Comparison of ENCODE assay signal across 8 mouse cellular contexts in genomic region chr2:33282877-33283276, GRCm38 (mm10).
DNase-seq lines count a peak whose midpoint lies in the region; ATAC-seq and TF ChIP-seq lines count a peak whose summit lies in the region.

No protein-coding gene starts in this region.

- WGBS in embryonic facial prominence, embryonic 15.5 days: 64% methylated on average over 4 of the region's 4 CpGs
- WGBS in embryonic facial prominence, embryonic 10.5 days: 79% methylated on average over 4 of the region's 4 CpGs
- WGBS in kidney, embryonic 15.5 days: 59% methylated on average over 4 of the region's 4 CpGs
- 56% methylated on average over 4 of the region's 4 CpGs for WGBS in stomach, embryonic 16.5 days

- no peak overlapping the region for H3K4me2 ChIP-seq in embryonic facial prominence, embryonic 15.5 days (replicated peaks)
- no peak overlapping the region for H3K4me2 ChIP-seq in kidney, embryonic 15.5 days
- H3K4me2 ChIP-seq in stomach, embryonic 16.5 days (ENCODE audit: low read depth, low read length): no peak overlapping the region

- H3K27ac ChIP-seq in embryonic facial prominence, embryonic 15.5 days (replicated peaks): no peak overlapping the region
- no peak overlapping the region; the same call in 1 of the 2 replicates for H3K27ac ChIP-seq in embryonic facial prominence, embryonic 10.5 days (replicated peaks)
- peak overlapping the region; percentile 73 for H3K27ac ChIP-seq in gastrocnemius, adult 2 months
- peak overlapping the region; percentile 29; the same call in 1 of the 2 replicates for H3K27ac ChIP-seq in kidney, embryonic 15.5 days
- H3K27ac ChIP-seq in stomach, embryonic 16.5 days (ENCODE audit: low read length): peak overlapping the region; percentile 11; the same call in 1 of the 2 replicates

- H3K9ac ChIP-seq in embryonic facial prominence, embryonic 15.5 days: no peak overlapping the region
- H3K9ac ChIP-seq in kidney, embryonic 15.5 days: no peak overlapping the region
- no peak overlapping the region for H3K9ac ChIP-seq in stomach, embryonic 16.5 days (ENCODE audit: low read length)

- no peaks in the 10 kb centered on the region for H3K27me3 ChIP-seq in embryonic facial prominence, embryonic 15.5 days
- H3K27me3 ChIP-seq in embryonic facial prominence, embryonic 10.5 days (replicated peaks; ENCODE audit: low read depth, poor library complexity, severe bottlenecking): no peaks in the 10 kb centered on the region
- H3K27me3 ChIP-seq in kidney, embryonic 15.5 days: no peaks in the 10 kb centered on the region
- no peaks in the 10 kb centered on the region for H3K27me3 ChIP-seq in stomach, embryonic 16.5 days (ENCODE audit: control insufficient read depth, insufficient read depth, low read length)

- H3K36me3 ChIP-seq in embryonic facial prominence, embryonic 15.5 days: no peaks in the 10 kb centered on the region
- H3K36me3 ChIP-seq in embryonic facial prominence, embryonic 10.5 days (replicated peaks): no peaks in the 10 kb centered on the region
- 0 out of 2 replicates have a peak, but pooled peaks cover 2% of the 10 kb centered on the region for H3K36me3 ChIP-seq in kidney, embryonic 15.5 days
- H3K36me3 ChIP-seq in stomach, embryonic 16.5 days (ENCODE audit: control insufficient read depth, insufficient read depth, low read length): no peaks in the 10 kb centered on the region

- no peak overlapping the region for H3K4me3 ChIP-seq in embryonic facial prominence, embryonic 15.5 days (replicated peaks)
- no peak overlapping the region for H3K4me3 ChIP-seq in embryonic facial prominence, embryonic 10.5 days
- H3K4me3 ChIP-seq in gastrocnemius, adult 2 months: peak overlapping the region; percentile 35; the same call in 1 of the 2 replicates
- H3K4me3 ChIP-seq in kidney, embryonic 15.5 days (replicated peaks): no peak overlapping the region
- no peak overlapping the region for H3K4me3 ChIP-seq in stomach, embryonic 16.5 days (replicated peaks; ENCODE audit: low read length)

- TF ChIP-seq CTCF in gastrocnemius, adult 2 months (IDR thresholded peaks at IDR 0.05): no peak

- ATAC-seq in embryonic facial prominence, embryonic 15.5 days (ENCODE audit: insufficient number of reproducible peaks, low FRiP score, low TSS enrichment, low read depth): peak; percentile 29; the same call in 1 of the 2 replicates
- no peak for ATAC-seq in kidney, embryonic 15.5 days (replicated peaks; ENCODE audit: low FRiP score)
- peak; percentile 69 for ATAC-seq in stomach, embryonic 16.5 days (ENCODE audit: insufficient read depth, low FRiP score)
- ATAC-seq in activated CD4-positive, CD25-positive, alpha-beta regulatory T cell, adult 4 months: no peak
- no peak for ATAC-seq in inflammation-experienced regulatory T-cells, adult 6 months

- no peak for DNase-seq in embryonic facial prominence, embryonic 10.5 days (ENCODE audit: low spot score)
- peak; percentile 40 for DNase-seq in Muller cell, postnatal 12 days (ENCODE audit: inconsistent ontology term)
- DNase-seq in gastrocnemius, adult 2 months: peak; percentile 90

- intact Hi-C loops in gastrocnemius, adult 2 months (cut with DNase I): no loop called here

- peaks cover 4% of the 10 kb centered on the region; the same call in 1 of the 2 replicates for H3K4me1 ChIP-seq in embryonic facial prominence, embryonic 15.5 days
- H3K4me1 ChIP-seq in embryonic facial prominence, embryonic 10.5 days: peaks cover 18% of the 10 kb centered on the region
- H3K4me1 ChIP-seq in kidney, embryonic 15.5 days: 0 out of 2 replicates have a peak, but pooled peaks cover 5% of the 10 kb centered on the region
- H3K4me1 ChIP-seq in stomach, embryonic 16.5 days (ENCODE audit: control insufficient read depth, insufficient read depth, low read length): 0 out of 2 replicates have a peak, but pooled peaks cover 5% of the 10 kb centered on the region

- H3K9me3 ChIP-seq in embryonic facial prominence, embryonic 15.5 days (replicated peaks): 0 out of 2 replicates have a peak, but pooled peaks cover 5% of the 10 kb centered on the region
- H3K9me3 ChIP-seq in embryonic facial prominence, embryonic 10.5 days: no peaks in the 10 kb centered on the region
- H3K9me3 ChIP-seq in kidney, embryonic 15.5 days (replicated peaks): 0 out of 2 replicates have a peak, but pooled peaks cover under 1% of the 10 kb centered on the region
- H3K9me3 ChIP-seq in stomach, embryonic 16.5 days (replicated peaks; ENCODE audit: control insufficient read depth, low read length): no peaks in the 10 kb centered on the region

Comparison
In these comparisons a context has a peak if more than half of its experiments do, and no peak if none do; other contexts are left out.
1. ATAC-seq: peak in embryonic facial prominence, embryonic 15.5 days (single experiment) and stomach, embryonic 16.5 days (single experiment); none in kidney, embryonic 15.5 days (single experiment), activated CD4-positive, CD25-positive, alpha-beta regulatory T cell, adult 4 months (single experiment) and inflammation-experienced regulatory T-cells, adult 6 months (single experiment).
2. H3K27ac ChIP-seq: peak in gastrocnemius, adult 2 months (single experiment), kidney, embryonic 15.5 days (single experiment) and stomach, embryonic 16.5 days (single experiment); none in embryonic facial prominence, embryonic 15.5 days (single experiment) and embryonic facial prominence, embryonic 10.5 days (single experiment).